In the genomic region with DNA sequence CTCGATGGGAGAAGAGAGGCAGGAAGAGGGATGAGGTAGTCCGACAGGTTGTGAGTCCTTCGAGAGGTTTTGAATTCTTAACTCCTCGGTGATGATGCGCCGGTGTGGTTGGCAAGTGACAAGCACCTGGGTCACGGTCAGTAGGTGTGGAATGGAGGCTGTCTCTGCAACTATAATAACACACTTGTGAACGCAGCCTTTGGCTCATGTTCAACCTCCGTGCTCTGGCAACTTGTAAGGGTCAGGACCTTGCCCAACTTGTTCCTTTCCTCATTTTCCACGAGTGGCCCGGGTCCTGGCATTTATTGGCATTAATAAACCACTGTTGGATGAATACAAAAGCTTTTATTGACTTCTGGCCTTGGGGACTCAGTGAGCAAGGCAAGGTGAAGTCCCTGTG, we compare ENCODE assay signal across 8 mouse cellular contexts. TPM values are rescaled to one million over a fixed set of nuclear protein-coding genes. Genes with fewer than 3 reads are reported as not detected.
DNase-seq lines count a peak whose midpoint lies in the region; ATAC-seq lines count a peak whose summit lies in the region.

No protein-coding gene starts in this region.

- DNase-seq in spleen, adult 12 weeks (ENCODE audit: low spot score) = peak; percentile 13
- DNase-seq in spleen, postnatal 36 days (ENCODE audit: low spot score in 2 of 2) = no peak
- DNase-seq in kidney, adult 8-10 months = peak; percentile 34 to 44
- no peak for DNase-seq in retina, postnatal 1 day
- no peak for DNase-seq in right cerebral cortex, postnatal 10 days (ENCODE audit: low spot score in 2 of 2)
- DNase-seq in gastrocnemius, postnatal 4 days (ENCODE audit: low spot score in 2 of 2) = no peak

- peak overlapping the region; percentile 78 for H3K9ac ChIP-seq in embryonic facial prominence, embryonic 15.5 days

- H3K27me3 ChIP-seq in embryonic facial prominence, embryonic 15.5 days = no peaks in the 10 kb centered on the region

- no peak for ATAC-seq in embryonic facial prominence, embryonic 15.5 days (ENCODE audit: insufficient number of reproducible peaks, low FRiP score, low TSS enrichment, low read depth)

- H3K4me1 ChIP-seq in embryonic facial prominence, embryonic 15.5 days = peaks cover 18% of the 10 kb centered on the region

- H3K27ac ChIP-seq in embryonic facial prominence, embryonic 15.5 days (replicated peaks) = peak overlapping the region; percentile 36; the same call in 1 of the 2 replicates
- H3K27ac ChIP-seq in macrophage = no peak overlapping the region

- WGBS in embryonic facial prominence, embryonic 15.5 days = 18% methylated on average over 11 of the region's 11 CpGs
- 10% methylated on average over 11 of the region's 11 CpGs for WGBS in macrophage (ENCODE audit: missing documents)

- H3K4me2 ChIP-seq in embryonic facial prominence, embryonic 15.5 days (replicated peaks) = peak overlapping the region; percentile 84

- H3K79me2 ChIP-seq in macrophage (ENCODE audit: inconsistent target) = peaks cover 19% of the 10 kb centered on the region

- H3K9me3 ChIP-seq in embryonic facial prominence, embryonic 15.5 days (replicated peaks) = no peaks in the 10 kb centered on the region

- peaks cover 14% of the 10 kb centered on the region for H3K36me3 ChIP-seq in embryonic facial prominence, embryonic 15.5 days
- H3K36me3 ChIP-seq in macrophage (ENCODE audit: inconsistent target) = peaks cover 13% of the 10 kb centered on the region

- peak overlapping the region; percentile 96 for H3K4me3 ChIP-seq in embryonic facial prominence, embryonic 15.5 days (replicated peaks)
- peak overlapping the region; percentile 86 for H3K4me3 ChIP-seq in macrophage (ENCODE audit: inconsistent target)

RNA-seq across cellular contexts. Expression of a gene that starts 1.3 kb away (rescaled TPM):
- polyA plus RNA-seq in embryonic facial prominence, embryonic 15.5 days (2015; fragmentation: Nextera tagmentation; extraction: Ambion mirVana) = 41.9 and 45.3 TPM in 2 replicates
- 100 to 1,000 TPM in 2 of 26 experiments, 10 to 100 TPM in 24; 10.8 to 117 (median 54.0) TPM for total RNA-seq in macrophage (2018; cell fraction: chromatin; rRNA removed)
- total RNA-seq in macrophage (2018; cell fraction: cytosol; rRNA removed) = 10 to 100 TPM; 15.7 to 38.7 (median 22.8) TPM
- 10 to 100 TPM; 12.2 to 70.7 (median 41.3) TPM for total RNA-seq in macrophage (2018; cell fraction: nucleus; rRNA removed)
- 14.2 to 23.3 TPM (median 18.9 TPM) in 3 replicates for polyA plus RNA-seq in macrophage (2018)
- 10 to 100 TPM; 26.5 to 31.4 TPM for total RNA-seq in gastrocnemius, postnatal 4 days (2021)

RNA-seq across cellular contexts. Expression of a gene that starts 50.7 kb away (rescaled TPM):
- polyA plus RNA-seq in embryonic facial prominence, embryonic 15.5 days (2015; fragmentation: Nextera tagmentation; extraction: Ambion mirVana) = 58.2 and 60.3 TPM in 2 replicates
- total RNA-seq in macrophage (2018; cell fraction: chromatin; rRNA removed) = 10 to 100 TPM in 20 of 26 experiments, 1 to 10 TPM in 6; 6.0 to 40.9 (median 21.0) TPM
- total RNA-seq in macrophage (2018; cell fraction: cytosol; rRNA removed) = 10 to 100 TPM in 7 of 26 experiments, 1 to 10 TPM in 19; 3.6 to 12.6 (median 8.8) TPM
- 10 to 100 TPM in 11 of 26 experiments, 1 to 10 TPM in 15; 2.8 to 21.6 (median 9.8) TPM for total RNA-seq in macrophage (2018; cell fraction: nucleus; rRNA removed)
- 5.6 to 14.5 TPM (median 10.6 TPM) in 3 replicates for polyA plus RNA-seq in macrophage (2018)
- 10 to 100 TPM; 22.6 to 24.8 TPM for total RNA-seq in gastrocnemius, postnatal 4 days (2021)

RNA-seq across cellular contexts. Expression of a gene that starts 50.7 kb away (rescaled TPM):
- 66.4 and 72.3 TPM in 2 replicates for polyA plus RNA-seq in embryonic facial prominence, embryonic 15.5 days (2015; fragmentation: Nextera tagmentation; extraction: Ambion mirVana)
- 10 to 100 TPM in 11 of 26 experiments, 1 to 10 TPM in 15; 1.1 to 26.9 (median 8.7) TPM for total RNA-seq in macrophage (2018; cell fraction: chromatin; rRNA removed)
- total RNA-seq in macrophage (2018; cell fraction: cytosol; rRNA removed) = 10 to 100 TPM in 25 of 26 experiments, 1 to 10 TPM in 1; 9.6 to 25.0 (median 17.9) TPM
- 10 to 100 TPM in 8 of 26 experiments, 1 to 10 TPM in 18; 3.3 to 18.3 (median 6.3) TPM for total RNA-seq in macrophage (2018; cell fraction: nucleus; rRNA removed)
- polyA plus RNA-seq in macrophage (2018) = 16.2 to 38.1 TPM (median 19.2 TPM) in 3 replicates
- 10 to 100 TPM; 47.4 to 47.9 TPM for total RNA-seq in gastrocnemius, postnatal 4 days (2021)

Comparison
In these comparisons a context has a peak if more than half of its experiments do, and no peak if none do; other contexts are left out.
1. DNase-seq: peak in spleen, adult 12 weeks (single experiment) and kidney, adult 8-10 months (2 of 2); none in spleen, postnatal 36 days (0 of 2), retina, postnatal 1 day (single experiment), right cerebral cortex, postnatal 10 days (0 of 2) and gastrocnemius, postnatal 4 days (0 of 2).